Mouse (Mus musculus) midbrain, embryonic 13.5 days (tissue): ENCODE results near the gene Olfr470. TPM values are rescaled to one million over a fixed set of nuclear protein-coding genes. Genes with fewer than 3 reads are reported as not detected.
"Not testable (repeated sequence)": the region's sequence is repeated elsewhere in the genome, so short reads cannot be mapped to it uniquely, and the experiment has no call there.

Source experiments
- ATAC-seq: fragments of 200-750 bp; cut with Nextera tagmentation; 2 replicates; pipeline ENCODE4 v1.8.0; 2017; ENCODE audit warnings: mild to moderate bottlenecking, moderate TSS enrichment, moderate library complexity
- H3K27ac ChIP-seq: fragments of 300-500 bp; sonication (generic); 2 replicates; pipeline ENCODE4 v1.5.1; 2015; ENCODE audit warnings: inconsistent platforms, mild to moderate bottlenecking, moderate library complexity
- H3K27me3 ChIP-seq: fragments of 300-500 bp; sonication (generic); 2 replicates; pipeline ENCODE4 v1.6.1; 2015; ENCODE audit warnings: mild to moderate bottlenecking, inconsistent platforms
- H3K36me3 ChIP-seq: fragments of 300-500 bp; sonication (generic); 2 replicates; pipeline ENCODE4 v1.6.1; 2015; ENCODE audit warnings: mild to moderate bottlenecking, inconsistent platforms
- H3K4me1 ChIP-seq: fragments of 300-500 bp; sonication (generic); replicated peaks from 2 replicates; pipeline ENCODE4 v1.6.1; 2015; ENCODE audit warnings: inconsistent platforms
- H3K4me2 ChIP-seq: fragments of 300-500 bp; sonication (generic); replicated peaks from 2 replicates; pipeline ENCODE4 v1.6.1; 2015; ENCODE audit warnings: moderate library complexity, mild to moderate bottlenecking, inconsistent platforms
- H3K4me3 ChIP-seq: fragments of 300-500 bp; sonication (generic); replicated peaks from 2 replicates; pipeline ENCODE4 v1.5.1; 2015; ENCODE audit warnings: mild to moderate bottlenecking, inconsistent platforms
- H3K9ac ChIP-seq: fragments of 300-500 bp; sonication (generic); replicated peaks from 2 replicates; pipeline ENCODE4 v1.6.1; 2015; ENCODE audit warnings: mild to moderate bottlenecking, inconsistent platforms
- H3K9me3 ChIP-seq: fragments of 300-500 bp; sonication (generic); 2 replicates; pipeline ENCODE4 v1.6.1; 2016; ENCODE audit warnings: mild to moderate bottlenecking, inconsistent platforms
- WGBS: fragments of 180-500 bp; shearing (Covaris S2); methylation state at CpG from one replicate; pipeline ENCODE4 v1.1.7; 2015; 5-methylcytosine and 5-hydroxymethylcytosine counted together
- polyA plus RNA-seq: library from polyadenylated mRNA; unstranded; fragments of >200 nt; fragmentation: Nextera tagmentation; extraction: Ambion mirVana; gene quantifications from 2 replicates; pipeline ENCODE4 v1.2.1, GENCODE M21; 2015

Gene Olfr470
- polyA plus RNA-seq: not detected in 2 replicates

- H3K36me3 ChIP-seq, H3K4me2 ChIP-seq, H3K9me3 ChIP-seq, H3K27ac ChIP-seq, ATAC-seq, H3K4me3 ChIP-seq, H3K4me1 ChIP-seq, H3K9ac ChIP-seq, H3K27me3 ChIP-seq: not testable (repeated sequence)
- WGBS: 82% methylated on average over 1 of the region's 1 CpGs
Measured at GRCm38 (mm10) chr7:107847390-107847789, at the start of gene Olfr470. Gene Olfr470, minus strand, starts transcription at chr7:107847490.

- Histone ChIP-seq H3K4me3 (no peak overlapping the region), H3K9ac (no peak overlapping the region), H3K4me2 (no peak overlapping the region), H3K27me3 (no peaks in the 10 kb centered on the region), H3K4me1 (no peaks in the 10 kb centered on the region), H3K27ac (no peak overlapping the region), H3K36me3 (no peaks in the 10 kb centered on the region), H3K9me3 (no peaks in the 10 kb centered on the region)
- ATAC-seq: no peak
- WGBS: 82% methylated on average over 1 of the region's 1 CpGs
Measured at GRCm38 (mm10) chr7:107841719-107842118, 5.6 kb downstream of the Olfr470 start.

- H3K27ac ChIP-seq, H3K9ac ChIP-seq, H3K4me2 ChIP-seq, H3K4me3 ChIP-seq, ATAC-seq, H3K9me3 ChIP-seq, H3K4me1 ChIP-seq, H3K36me3 ChIP-seq, H3K27me3 ChIP-seq: not testable (repeated sequence)
Measured at GRCm38 (mm10) chr7:107825441-107825840, 21.8 kb downstream of the Olfr470 start, which contains the start of gene Olfr469. Gene Olfr469, minus strand, starts transcription at chr7:107825541.

- H3K27ac ChIP-seq, ATAC-seq, H3K9ac ChIP-seq, H3K27me3 ChIP-seq, H3K4me1 ChIP-seq, H3K36me3 ChIP-seq, H3K4me3 ChIP-seq, H3K9me3 ChIP-seq, H3K4me2 ChIP-seq: not testable (repeated sequence)
- WGBS: 71% methylated on average over 2 of the region's 2 CpGs
Measured at GRCm38 (mm10) chr7:107823867-107824266, 23.4 kb downstream of the Olfr470 start.

- ATAC-seq: no peak
- H3K4me3 ChIP-seq: no peak overlapping the region
- H3K4me1 ChIP-seq: no peaks in the 10 kb centered on the region
- no peak overlapping the region for H3K27ac ChIP-seq
- no peak overlapping the region for H3K4me2 ChIP-seq
- no peaks in the 10 kb centered on the region for H3K9me3 ChIP-seq
- H3K9ac ChIP-seq: no peak overlapping the region
- no peaks in the 10 kb centered on the region for H3K36me3 ChIP-seq
- H3K27me3 ChIP-seq: no peaks in the 10 kb centered on the region
Measured at GRCm38 (mm10) chr7:107819442-107819841, 27.8 kb downstream of the Olfr470 start.

GRCm38 (mm10) chr7:107811963-107812362 lies 35.3 kb downstream of the Olfr470 start, which contains the start of gene Olfr467:
Gene Olfr467, plus strand, starts transcription at chr7:107812263.
- no peak within 1 kb of the TSS for H3K4me3 ChIP-seq
- H3K36me3 ChIP-seq: no peaks in the 10 kb centered on the region
- no peak within 1 kb of the TSS for H3K9ac ChIP-seq
- no peaks in the 10 kb centered on the region for H3K4me1 ChIP-seq
- H3K9me3 ChIP-seq: peaks cover 5% of the 10 kb centered on the region; the same call in 1 of the 2 replicates
- H3K27me3 ChIP-seq: no peaks in the 10 kb centered on the region
- no peak within 1 kb of the TSS for H3K4me2 ChIP-seq
- no peak for ATAC-seq
- no peak within 1 kb of the TSS for H3K27ac ChIP-seq

GRCm38 (mm10) chr7:107802138-107802537 lies 45.2 kb downstream of the Olfr470 start:
- Histone ChIP-seq H3K36me3 (no peaks in the 10 kb centered on the region), H3K9ac (no peak overlapping the region), H3K27ac (no peak overlapping the region), H3K4me1 (no peaks in the 10 kb centered on the region), H3K4me3 (no peak overlapping the region), H3K4me2 (no peak overlapping the region), H3K9me3 (no peaks in the 10 kb centered on the region; the same call in 1 of the 2 replicates), H3K27me3 (no peaks in the 10 kb centered on the region)
- ATAC-seq: no peak
- 75% methylated on average over 3 of the region's 3 CpGs for WGBS

- Histone ChIP-seq H3K4me1 (no peaks in the 10 kb centered on the region), H3K9me3 (no peaks in the 10 kb centered on the region; the same call in 1 of the 2 replicates), H3K4me3 (no peak within 1 kb of the TSS), H3K9ac (no peak within 1 kb of the TSS), H3K36me3 (no peaks in the 10 kb centered on the region), H3K4me2 (no peak within 1 kb of the TSS), H3K27ac (no peak within 1 kb of the TSS), H3K27me3 (no peaks in the 10 kb centered on the region)
- ATAC-seq: no peak
- WGBS: 91% methylated on average over 2 of the region's 2 CpGs
Measured at GRCm38 (mm10) chr7:107801108-107801507, 46.2 kb downstream of the Olfr470 start, which contains the start of gene Ovch2. Gene Ovch2, minus strand, starts transcription at chr7:107801208.

- no peak for ATAC-seq
- Histone ChIP-seq H3K4me1 (no peaks in the 10 kb centered on the region), H3K9me3 (no peaks in the 10 kb centered on the region), H3K27ac (no peak overlapping the region), H3K27me3 (no peaks in the 10 kb centered on the region), H3K36me3 (no peaks in the 10 kb centered on the region), H3K4me2 (no peak overlapping the region), H3K4me3 (no peak overlapping the region), H3K9ac (no peak overlapping the region)
- 92% methylated on average over 2 of the region's 2 CpGs for WGBS
Measured at GRCm38 (mm10) chr7:107796500-107796899, 50.8 kb downstream of the Olfr470 start.

Other genes with a start within 250 kb of the Olfr470 start
- not detected in 2 replicates for gene 5330417H12Rik, start 222.3 kb downstream of the Olfr470 start, polyA plus RNA-seq
- 0.06 and 0.08 TPM in 2 replicates for gene Cyb5r2, start 89.5 kb downstream of the Olfr470 start, polyA plus RNA-seq
- not detected in 2 replicates for gene Ovch2, start 46.3 kb downstream of the Olfr470 start, polyA plus RNA-seq
- not detected in 2 replicates for gene Olfr467, start 35.2 kb downstream of the Olfr470 start, polyA plus RNA-seq
- not detected in 2 replicates for gene Olfr469, start 21.9 kb downstream of the Olfr470 start, polyA plus RNA-seq
- gene Olfr472, start 50.4 kb upstream of the Olfr470 start, polyA plus RNA-seq: not detected in 2 replicates
- gene Olfr473, start 83.0 kb upstream of the Olfr470 start, polyA plus RNA-seq: not detected in 2 replicates
- not detected in 2 replicates for gene Olfr474, start 107.2 kb upstream of the Olfr470 start, polyA plus RNA-seq
- gene Olfr476, start 117.3 kb upstream of the Olfr470 start, polyA plus RNA-seq: not detected in 2 replicates
- gene Olfr477, start 139.2 kb upstream of the Olfr470 start, polyA plus RNA-seq: not detected in 2 replicates
- gene Olfr478, start 186.5 kb upstream of the Olfr470 start, polyA plus RNA-seq: not detected in 2 replicates
- not detected in 2 replicates for gene Olfr479, start 203.2 kb upstream of the Olfr470 start, polyA plus RNA-seq
- gene Olfr480, start 219.9 kb upstream of the Olfr470 start, polyA plus RNA-seq: not detected in 2 replicates
- gene Olfr481, start 232.4 kb upstream of the Olfr470 start, polyA plus RNA-seq: not detected in 2 replicates